Mouse (Mus musculus): ENCODE results near the gene Snap25. TPM values are rescaled to one million over a fixed set of nuclear protein-coding genes. Genes with fewer than 3 reads are reported as not detected.

Gene Snap25
- polyA plus RNA-seq, 1 experiment from 2014 or later = 12.5 TPM

DNA sequence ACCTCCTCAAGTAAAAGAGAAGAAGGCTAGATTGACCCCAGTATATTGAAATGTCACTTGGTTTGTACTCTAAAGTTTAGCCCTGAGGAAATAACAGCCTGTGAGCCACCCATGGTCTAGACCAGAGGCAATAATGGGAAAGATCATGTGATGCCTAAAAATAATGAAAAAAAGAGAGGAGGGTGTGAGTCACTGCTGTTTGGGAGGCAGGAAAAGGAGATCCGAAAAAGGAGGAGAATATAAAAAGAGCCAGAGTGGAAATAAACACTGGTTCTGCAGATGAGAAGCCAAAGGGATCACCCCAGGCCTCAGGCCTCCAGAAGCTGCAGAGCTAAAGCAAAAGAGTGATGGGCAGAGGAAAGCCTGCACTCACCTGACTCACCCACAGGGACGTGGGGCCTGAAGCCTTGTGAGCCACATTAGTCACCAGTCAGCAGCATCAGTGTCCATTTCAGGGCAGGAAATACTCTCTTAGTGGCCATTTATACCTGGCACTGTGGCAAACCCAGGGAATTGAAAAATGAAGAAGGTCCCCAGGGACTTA lies 85.7 kb downstream of the Snap25 start:
- H3K27me3 ChIP-seq (replicated peaks; ENCODE audit: low read depth, poor library complexity, severe bottlenecking) = no peaks in the 10 kb centered on the region
- H3K4me1 ChIP-seq = no peaks in the 10 kb centered on the region
- no peak overlapping the region for H3K4me3 ChIP-seq
- WGBS = 70% methylated on average over 2 of the region's 2 CpGs
- H3K36me3 ChIP-seq (replicated peaks) = no peaks in the 10 kb centered on the region
- no peak for DNase-seq (ENCODE audit: low spot score)
- no peaks in the 10 kb centered on the region for H3K9me3 ChIP-seq
- H3K27ac ChIP-seq (replicated peaks) = no peak overlapping the region

DNA sequence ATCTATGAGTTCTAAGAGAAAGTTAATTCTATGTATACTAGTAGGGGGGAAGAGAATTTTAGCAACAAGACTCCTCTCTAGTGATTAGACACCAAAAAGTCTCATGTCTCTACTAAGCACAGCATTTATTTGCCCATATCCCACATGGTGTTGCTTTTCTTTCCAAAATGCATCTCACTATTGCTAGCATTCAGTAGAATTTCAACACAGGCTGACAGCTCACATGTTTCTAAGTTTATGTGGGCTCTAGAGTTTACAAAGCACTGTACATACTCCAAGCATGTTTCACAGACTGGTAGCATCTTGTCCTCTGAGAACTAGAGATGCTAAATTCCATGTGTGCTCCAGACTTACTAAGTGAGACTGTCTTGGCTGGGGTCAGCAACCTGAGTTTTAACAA lies 87.8 kb downstream of the Snap25 start:
- no peaks in the 10 kb centered on the region for H3K4me1 ChIP-seq
- no peak for DNase-seq (ENCODE audit: low spot score)
- no peak overlapping the region for H3K4me3 ChIP-seq
- no peaks in the 10 kb centered on the region for H3K36me3 ChIP-seq (replicated peaks)
- H3K27me3 ChIP-seq (replicated peaks; ENCODE audit: low read depth, poor library complexity, severe bottlenecking) = no peaks in the 10 kb centered on the region
- H3K9me3 ChIP-seq = no peaks in the 10 kb centered on the region
- no peak overlapping the region for H3K27ac ChIP-seq (replicated peaks)

DNA sequence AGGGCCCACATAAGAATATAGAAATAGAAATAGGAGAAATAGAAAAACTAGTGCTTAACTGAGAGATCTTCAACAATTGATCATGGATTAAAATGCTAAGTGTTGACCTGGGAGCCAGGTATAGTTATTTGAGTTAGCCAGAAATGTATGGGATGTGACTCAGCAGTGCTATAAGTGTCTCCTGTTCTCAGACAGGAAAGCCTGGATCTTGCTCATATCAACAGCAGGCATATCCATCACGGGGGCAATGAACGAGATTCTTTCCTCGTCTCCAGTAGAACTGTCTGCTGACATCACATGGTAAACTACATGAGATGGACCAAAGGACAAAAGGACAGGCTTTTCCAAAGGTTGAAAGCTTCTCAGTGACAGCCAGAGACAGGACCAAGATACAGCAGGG lies 88.8 kb downstream of the Snap25 start:
- no peaks in the 10 kb centered on the region for H3K9me3 ChIP-seq
- H3K27ac ChIP-seq (replicated peaks) = no peak overlapping the region
- H3K36me3 ChIP-seq (replicated peaks) = no peaks in the 10 kb centered on the region
- H3K4me3 ChIP-seq = no peak overlapping the region
- no peaks in the 10 kb centered on the region for H3K27me3 ChIP-seq (replicated peaks; ENCODE audit: low read depth, poor library complexity, severe bottlenecking)
- 88% methylated on average over 3 of the region's 3 CpGs for WGBS
- no peaks in the 10 kb centered on the region for H3K4me1 ChIP-seq
- no peak for DNase-seq (ENCODE audit: low spot score)

DNA sequence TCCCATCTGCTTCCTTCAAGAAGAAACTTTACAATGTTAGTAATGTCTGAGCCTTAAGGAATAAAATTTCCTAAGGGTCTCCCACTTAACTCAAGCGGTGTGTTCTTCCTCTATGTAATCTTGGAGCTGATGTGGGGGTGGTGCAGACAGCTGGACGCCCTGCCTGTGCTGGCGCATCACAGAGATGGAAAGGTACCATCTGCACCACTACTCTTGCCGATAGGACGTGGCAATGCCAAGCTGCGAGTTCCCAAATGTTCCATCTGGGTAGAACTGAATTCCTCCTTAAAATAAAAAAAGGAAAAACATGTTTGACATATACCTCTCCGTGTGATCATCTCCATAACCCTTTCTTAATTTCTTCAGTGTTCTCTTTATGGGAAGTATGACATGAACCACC lies 89.9 kb downstream of the Snap25 start:
- no peak overlapping the region for H3K4me3 ChIP-seq
- no peak overlapping the region for H3K27ac ChIP-seq (replicated peaks)
- DNase-seq (ENCODE audit: low spot score) = no peak
- 0 out of 2 replicates have a peak, but pooled peaks cover 3% of the 10 kb centered on the region for H3K4me1 ChIP-seq
- H3K27me3 ChIP-seq (replicated peaks; ENCODE audit: low read depth, poor library complexity, severe bottlenecking) = no peaks in the 10 kb centered on the region
- WGBS = 88% methylated on average over 7 of the region's 7 CpGs
- no peaks in the 10 kb centered on the region for H3K9me3 ChIP-seq
- no peaks in the 10 kb centered on the region for H3K36me3 ChIP-seq (replicated peaks)

DNA sequence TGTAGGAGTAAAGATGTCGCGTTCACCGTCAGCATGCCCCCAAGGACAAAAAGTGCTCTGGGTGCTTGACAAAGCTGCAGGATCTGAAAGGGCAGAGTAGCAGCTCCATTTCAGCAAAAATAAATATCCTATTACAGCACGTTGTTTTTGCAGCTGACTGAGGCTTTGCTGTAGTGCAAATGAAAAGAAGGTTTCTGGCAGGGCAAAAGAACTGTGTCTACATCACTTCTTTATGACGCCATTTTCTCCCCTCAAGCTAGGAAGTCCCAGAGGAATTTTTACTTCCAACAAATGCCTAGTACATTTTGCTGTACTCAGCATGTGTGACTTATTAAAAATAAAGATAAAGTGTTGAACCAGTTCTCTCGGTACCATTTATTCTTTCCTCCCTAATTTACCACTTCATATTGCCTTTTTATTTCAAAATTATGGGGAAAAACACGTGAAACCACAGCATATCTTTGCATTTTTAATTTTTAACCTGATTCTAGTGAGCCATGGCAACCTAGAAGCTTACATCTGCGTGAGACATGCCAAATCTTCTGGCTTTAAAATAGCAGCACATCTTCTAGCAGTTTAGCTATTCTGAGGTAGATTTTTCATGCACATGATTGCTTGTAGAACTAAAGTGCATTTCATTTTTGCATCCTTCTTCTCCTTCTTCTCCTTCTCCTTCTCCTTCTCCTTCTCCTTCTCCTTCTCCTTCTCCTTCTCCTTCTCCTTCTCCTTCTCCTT lies 94.9 kb downstream of the Snap25 start:
- DNase-seq (ENCODE audit: low spot score) = peak; percentile 9
- Histone ChIP-seq H3K36me3 (replicated peaks) (no peaks in the 10 kb centered on the region), H3K9me3 (no peaks in the 10 kb centered on the region), H3K4me3 (no peak overlapping the region), H3K27ac (replicated peaks) (no peak overlapping the region), H3K27me3 (replicated peaks; ENCODE audit: low read depth, poor library complexity, severe bottlenecking) (no peaks in the 10 kb centered on the region), H3K4me1 (0 out of 2 replicates have a peak, but pooled peaks cover 3% of the 10 kb centered on the region)
- WGBS = 62% methylated on average over 8 of the region's 8 CpGs

DNA sequence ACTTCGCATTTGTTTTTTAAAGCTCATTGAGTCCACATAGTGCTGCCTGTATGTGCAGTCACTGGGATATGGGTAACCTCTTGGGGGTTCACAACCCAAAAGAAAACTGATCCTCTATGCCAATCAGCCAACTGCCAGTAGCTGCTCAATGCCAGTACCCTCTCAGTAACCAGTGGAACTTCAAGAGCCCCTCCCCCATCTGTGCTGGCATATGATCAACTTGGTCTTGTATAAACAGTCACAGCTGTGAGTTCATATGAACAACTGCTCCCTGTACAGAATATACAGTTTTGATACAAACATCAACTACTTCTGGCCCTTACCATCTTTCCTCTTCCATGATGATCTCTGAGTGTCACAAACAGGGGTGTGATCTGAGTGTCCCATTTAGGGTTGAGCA lies 98.1 kb downstream of the Snap25 start:
- H3K4me3 ChIP-seq = no peak overlapping the region
- no peak overlapping the region for H3K27ac ChIP-seq (replicated peaks)
- H3K4me1 ChIP-seq = 0 out of 2 replicates have a peak, but pooled peaks cover 3% of the 10 kb centered on the region
- H3K36me3 ChIP-seq (replicated peaks) = no peaks in the 10 kb centered on the region
- H3K9me3 ChIP-seq = no peaks in the 10 kb centered on the region
- DNase-seq (ENCODE audit: low spot score) = no peak
- H3K27me3 ChIP-seq (replicated peaks; ENCODE audit: low read depth, poor library complexity, severe bottlenecking) = no peaks in the 10 kb centered on the region
- 86% methylated on average over 1 of the region's 1 CpGs for WGBS

DNA sequence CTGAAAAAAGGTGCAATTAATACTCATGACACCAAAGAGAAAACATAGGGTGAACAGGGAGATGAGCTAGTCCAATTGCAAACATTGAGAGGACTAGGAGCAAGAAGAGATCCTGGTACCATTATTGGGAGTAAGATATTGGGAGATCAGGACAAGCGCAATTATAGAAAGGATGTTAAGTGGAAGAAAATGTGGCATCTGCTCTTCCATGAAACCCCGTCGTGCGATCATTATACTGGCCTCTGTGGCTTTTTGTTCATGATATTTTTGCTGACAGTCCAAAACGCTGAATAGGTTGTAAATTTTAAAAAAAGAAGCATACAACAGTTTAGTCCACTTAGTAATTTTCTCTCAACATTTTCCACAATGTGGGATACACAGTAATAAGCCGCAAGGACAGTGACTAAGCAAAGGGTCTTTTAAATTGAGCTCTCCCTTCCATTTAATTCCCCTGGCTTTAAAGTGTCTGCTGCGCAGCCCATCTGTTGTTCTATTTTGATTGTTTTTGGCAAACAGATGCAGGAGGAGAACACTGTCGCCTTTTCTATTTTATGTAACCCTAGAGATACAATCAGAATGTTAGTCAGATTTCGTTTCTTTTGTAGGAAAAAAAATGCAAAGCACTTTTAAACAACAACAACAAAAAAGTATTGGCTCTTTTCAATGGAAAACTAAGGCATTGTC lies 103.6 kb downstream of the Snap25 start:
- 84% methylated on average over 9 of the region's 9 CpGs for WGBS
- Histone ChIP-seq H3K9me3 (no peaks in the 10 kb centered on the region), H3K27ac (replicated peaks) (no peak overlapping the region), H3K27me3 (replicated peaks; ENCODE audit: low read depth, poor library complexity, severe bottlenecking) (no peaks in the 10 kb centered on the region), H3K36me3 (replicated peaks) (no peaks in the 10 kb centered on the region), H3K4me1 (no peaks in the 10 kb centered on the region), H3K4me3 (no peak overlapping the region)
- DNase-seq (ENCODE audit: low spot score) = no peak

DNA sequence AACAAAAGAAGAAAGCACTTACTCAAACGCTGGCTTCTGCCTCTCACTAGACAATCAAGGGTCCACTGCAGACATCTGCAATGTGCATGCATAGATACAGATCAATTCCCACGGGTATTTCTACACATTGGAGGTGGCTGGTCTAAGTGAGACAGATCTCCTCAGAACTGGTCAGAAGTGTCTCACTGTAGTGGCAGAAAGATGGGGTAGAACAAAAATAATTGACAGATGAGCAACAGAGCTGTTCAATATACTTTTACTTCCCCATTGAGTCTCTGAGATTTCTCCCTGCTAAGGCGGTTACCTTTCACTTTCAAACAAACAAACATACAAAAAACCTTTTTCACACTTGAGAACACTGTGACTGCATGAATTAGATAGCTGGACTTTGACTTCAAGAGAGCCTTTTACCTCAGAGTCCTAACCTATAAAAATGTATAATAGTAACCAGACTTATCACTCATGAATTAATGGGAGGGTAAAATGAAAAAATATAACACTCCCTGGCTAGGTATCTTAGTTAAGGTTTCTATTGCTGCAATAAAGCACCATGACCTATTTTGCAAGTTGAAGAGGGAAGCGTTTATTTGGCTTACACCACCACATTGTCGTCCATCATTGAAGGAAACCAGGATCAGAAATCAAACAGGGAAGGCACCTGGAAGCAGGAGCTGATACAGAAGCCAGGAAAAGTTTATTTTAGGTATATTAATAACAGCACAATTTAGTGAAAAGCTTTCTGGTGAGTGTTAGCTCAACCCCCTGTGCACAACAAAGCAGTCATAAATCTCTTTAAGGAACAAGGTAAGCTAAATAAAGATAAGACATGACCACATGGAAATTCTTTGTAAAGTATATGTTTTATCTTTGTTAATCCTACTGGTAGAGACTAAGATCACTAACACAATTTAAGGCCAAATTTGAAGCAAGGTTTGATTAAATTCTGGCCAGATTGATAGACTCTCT lies 110.8 kb downstream of the Snap25 start:
- WGBS = 72% methylated on average over 5 of the region's 5 CpGs

DNA sequence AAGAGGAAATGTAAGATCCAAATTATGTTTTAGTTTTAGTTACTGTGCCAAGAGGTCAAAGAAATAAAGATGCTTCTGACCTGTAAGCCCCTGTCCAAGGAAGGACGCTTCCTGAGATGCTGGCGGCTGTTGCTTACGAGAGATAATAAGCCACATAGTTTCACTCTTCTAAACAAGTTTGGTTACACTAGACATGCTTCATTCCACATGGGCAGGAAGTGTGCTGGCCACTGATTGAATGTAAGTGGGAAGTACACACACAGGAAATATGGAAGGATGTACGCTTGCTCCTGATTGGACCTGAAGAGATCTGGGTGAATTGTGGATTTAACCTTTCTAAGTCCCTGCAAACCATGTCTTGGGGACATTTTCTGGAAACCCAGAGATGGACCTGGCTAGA lies 114.4 kb downstream of the Snap25 start:
- no peaks in the 10 kb centered on the region for H3K9me3 ChIP-seq
- 79% methylated on average over 4 of the region's 4 CpGs for WGBS
- no peak overlapping the region for H3K27ac ChIP-seq (replicated peaks)
- H3K27me3 ChIP-seq (replicated peaks; ENCODE audit: low read depth, poor library complexity, severe bottlenecking) = no peaks in the 10 kb centered on the region
- H3K4me3 ChIP-seq = no peak overlapping the region
- peaks cover 4% of the 10 kb centered on the region; the same call in 1 of the 2 replicates for H3K4me1 ChIP-seq
- DNase-seq (ENCODE audit: low spot score) = no peak
- no peaks in the 10 kb centered on the region for H3K36me3 ChIP-seq (replicated peaks)

More for the DNA sequence above, 110.8 kb downstream of the Snap25 start:
- H3K27ac ChIP-seq (replicated peaks) = no peak overlapping the region
- H3K27me3 ChIP-seq (replicated peaks; ENCODE audit: low read depth, poor library complexity, severe bottlenecking) = no peaks in the 10 kb centered on the region
- DNase-seq (ENCODE audit: low spot score) = no peak
- no peak overlapping the region for H3K4me3 ChIP-seq
- no peaks in the 10 kb centered on the region for H3K9me3 ChIP-seq
- peaks cover 4% of the 10 kb centered on the region; the same call in 1 of the 2 replicates for H3K4me1 ChIP-seq
- no peaks in the 10 kb centered on the region for H3K36me3 ChIP-seq (replicated peaks)

Other genes starting within 250 kb of the Snap25 start
- gene Ankef1, start 211.5 kb upstream of the Snap25 start, polyA plus RNA-seq (2016; fragmentation: Nextera tagmentation; extraction: Ambion mirVana) = 0.46 and 0.57 TPM in 2 replicates
- gene AL731706.2, start 172.2 kb downstream of the Snap25 start, polyA plus RNA-seq (2016; fragmentation: Nextera tagmentation; extraction: Ambion mirVana) = 24.9 and 37.9 TPM in 2 replicates
- 7.3 and 8.4 TPM in 2 replicates for gene Slx4ip, start 177.8 kb downstream of the Snap25 start, polyA plus RNA-seq (2016; fragmentation: Nextera tagmentation; extraction: Ambion mirVana)
- 23.5 and 27.6 TPM in 2 replicates for gene AL731706.1, start 177.9 kb downstream of the Snap25 start, polyA plus RNA-seq (2016; fragmentation: Nextera tagmentation; extraction: Ambion mirVana)
- gene Mkks, start 177.9 kb downstream of the Snap25 start, polyA plus RNA-seq (2016; fragmentation: Nextera tagmentation; extraction: Ambion mirVana) = 15.5 TPM in 2 replicates

Measured in embryonic facial prominence, embryonic 10.5 days (tissue).